Comparison of ENCODE assay signal across 25 mouse cellular contexts in genomic region chr11:60440176-60440575, GRCm38 (mm10). TPM values are rescaled to one million over a fixed set of nuclear protein-coding genes. Genes with fewer than 3 reads are reported as not detected.
DNase-seq lines count a peak whose midpoint lies in the region; ATAC-seq and TF ChIP-seq lines count a peak whose summit lies in the region.
"Had no signal": no experiment of that assay in that cellular context is flagged by ENCODE, and none has a peak within 500 bp of the region (broad histone marks: within the 10 kb centered on the region; RNA-seq: fewer than 3 reads in every experiment).

No protein-coding gene starts in this region.

- no peaks in the 10 kb centered on the region for H3K4me1 ChIP-seq in lung, adult 2 months (ENCODE audit: control insufficient read depth, insufficient read depth, low read length)
- H3K4me1 ChIP-seq in ES-E14 (ENCODE audit: control insufficient read depth in 2 of 2, insufficient read depth in 2 of 2, low read length in 2 of 2, poor library complexity in 1 of 2) = peaks cover 23 to 28% of the 10 kb centered on the region in 2 experiments
- no peaks in the 10 kb centered on the region for H3K4me1 ChIP-seq in neural tube, embryonic 15.5 days
- H3K4me1 ChIP-seq: embryonic facial prominence, embryonic 10.5 days; embryonic facial prominence, embryonic 15.5 days; forebrain, embryonic 13.5 days; stomach, embryonic 15.5 days had no signal

- no peak for TF ChIP-seq POLR2A in lung, adult 2 months (IDR thresholded peaks at IDR 0.05; ENCODE audit: borderline replicate concordance, extremely low read depth, low read depth, low read length)

- H3K4me2 ChIP-seq in neural tube, embryonic 15.5 days = no peak overlapping the region
- H3K4me2 ChIP-seq: embryonic facial prominence, embryonic 15.5 days; forebrain, embryonic 13.5 days; liver, embryonic 12.5 days; stomach, embryonic 15.5 days had no signal

- in situ Hi-C loops in ES-E14 (cut with MboI; ENCODE audit: low sequenced_read_pairs in 2 of 2, unreplicated experiment in 2 of 2) = no loop called here

- H3K4me3 ChIP-seq in lung, adult 2 months (replicated peaks; ENCODE audit: extremely low read depth, low read depth, low read length) = no peak overlapping the region
- H3K4me3 ChIP-seq in ES-E14 (ENCODE audit: insufficient read depth in 1 of 2, low read depth in 1 of 2, low read length in 2 of 2, poor library complexity in 1 of 2, severe bottlenecking in 1 of 2) = peak overlapping the region in 1 of 2 experiments; percentile 8; a peak in 2 of 4 replicates
- H3K4me3 ChIP-seq in neural tube, embryonic 15.5 days (replicated peaks) = no peak overlapping the region
- H3K4me3 ChIP-seq: embryonic facial prominence, embryonic 10.5 days; embryonic facial prominence, embryonic 15.5 days; forebrain, embryonic 13.5 days; liver, embryonic 12.5 days; stomach, embryonic 15.5 days had no signal

- no peak for ATAC-seq in neural tube, embryonic 15.5 days (ENCODE audit: low FRiP score)
- ATAC-seq: forebrain, embryonic 13.5 days; hindbrain, embryonic 16.5 days; liver, embryonic 12.5 days; liver, postnatal 0 days had no signal

- peak; percentile 8 for DNase-seq in kidney, adult 9 months
- no peak for DNase-seq in kidney, adult 11 months
- peak; percentile 35 to 46 for DNase-seq in lung, adult 18-20 months
- DNase-seq in lung, adult 2 months = no peak
- DNase-seq in ES-E14 (ENCODE audit: low read depth, low spot score) = no peak
- DNase-seq in yolk sac, embryonic 10.5 days (ENCODE audit: low spot score) = peak; percentile 19
- DNase-seq: adrenal gland, postnatal 10 days; cerebellum, adult 8-10 months; cerebellum, postnatal 25 days; gastrocnemius, postnatal 14 days; heart, postnatal 14 days; left cerebral cortex, postnatal 4 days; liver, postnatal 0 days; midbrain, embryonic 14.5 days; retina, postnatal 1 day; right cerebral cortex, postnatal 25 days; thymus, postnatal 14 days had no signal

- WGBS in lung, adult 2 months = 39% methylated on average over 7 of the region's 7 CpGs
- WGBS in neural tube, embryonic 15.5 days = 42% methylated on average over 7 of the region's 7 CpGs

- H3K36me3 ChIP-seq in ES-E14 (ENCODE audit: control insufficient read depth, insufficient read depth, low read length, poor library complexity, severe bottlenecking) = peaks cover 21% of the 10 kb centered on the region
- peaks cover 71% of the 10 kb centered on the region for H3K36me3 ChIP-seq in neural tube, embryonic 15.5 days

- H3K27ac ChIP-seq in ES-E14 (ENCODE audit: insufficient read depth, low read depth, low read length, poor library complexity, severe bottlenecking) = peak overlapping the region; percentile 85; the same call in 1 of the 2 replicates
- no peak overlapping the region for H3K27ac ChIP-seq in neural tube, embryonic 15.5 days (replicated peaks)
- H3K27ac ChIP-seq: embryonic facial prominence, embryonic 10.5 days; embryonic facial prominence, embryonic 15.5 days; forebrain, embryonic 13.5 days; liver, embryonic 12.5 days; stomach, embryonic 15.5 days had no signal

- no peak for TF ChIP-seq CTCF in lung, adult 2 months (IDR thresholded peaks at IDR 0.05; ENCODE audit: insufficient read depth, low read length)

- H3K9ac ChIP-seq in ES-E14 (ENCODE audit: insufficient read depth, low read depth, low read length, poor library complexity, severe bottlenecking) = no peak overlapping the region
- H3K9ac ChIP-seq in neural tube, embryonic 15.5 days (replicated peaks) = no peak overlapping the region
- H3K9ac ChIP-seq: embryonic facial prominence, embryonic 15.5 days; forebrain, embryonic 13.5 days; liver, embryonic 12.5 days; liver, postnatal 0 days; stomach, embryonic 15.5 days had no signal

- no peaks in the 10 kb centered on the region for H3K27me3 ChIP-seq in neural tube, embryonic 15.5 days (replicated peaks)
- H3K27me3 ChIP-seq: embryonic facial prominence, embryonic 15.5 days; forebrain, embryonic 13.5 days; liver, embryonic 12.5 days; stomach, embryonic 15.5 days had no signal

- no peaks in the 10 kb centered on the region for H3K9me3 ChIP-seq in ES-E14 (ENCODE audit: control insufficient read depth, insufficient read depth, low read depth, low read length)
- no peaks in the 10 kb centered on the region for H3K9me3 ChIP-seq in neural tube, embryonic 15.5 days (replicated peaks)
- H3K9me3 ChIP-seq: embryonic facial prominence, embryonic 10.5 days; embryonic facial prominence, embryonic 15.5 days; forebrain, embryonic 13.5 days; liver, embryonic 12.5 days; stomach, embryonic 15.5 days had no signal

TF ChIP-seq in ES-E14, 5 proteins besides CTCF, POLR2A, EP300 and RAD21:
- no peak for TF ChIP-seq CHD2 (IDR thresholded peaks at IDR 0.05; ENCODE audit: low read depth, low read length)

RNA-seq across cellular contexts. Expression of gene Drg2, which starts 14.2 kb away (rescaled TPM):
- 31.7 and 40.3 TPM in 2 replicates for polyA plus RNA-seq in lung, adult 2 months (2012; rRNA removed)
- total RNA-seq in ES-E14 (2012; rRNA removed) = 84.4 and 96.7 TPM in 2 replicates
- 94.6 and 98.5 TPM in 2 replicates for polyA plus RNA-seq in neural tube, embryonic 15.5 days (2015; fragmentation: Nextera tagmentation; extraction: Ambion mirVana)

RNA-seq across cellular contexts. Expression of gene Atpaf2, which starts 21.9 kb away (rescaled TPM):
- polyA plus RNA-seq in lung, adult 2 months (2012; rRNA removed) = 17.6 and 23.8 TPM in 2 replicates
- total RNA-seq in ES-E14 (2012; rRNA removed) = 32.5 and 34.3 TPM in 2 replicates
- 45.7 and 48.6 TPM in 2 replicates for polyA plus RNA-seq in neural tube, embryonic 15.5 days (2015; fragmentation: Nextera tagmentation; extraction: Ambion mirVana)

RNA-seq across cellular contexts. Expression of gene Gid4, which starts 23.2 kb away (rescaled TPM):
- polyA plus RNA-seq in lung, adult 2 months (2012; rRNA removed) = 32.2 and 36.7 TPM in 2 replicates
- 19.6 and 19.7 TPM in 2 replicates for total RNA-seq in ES-E14 (2012; rRNA removed)
- polyA plus RNA-seq in neural tube, embryonic 15.5 days (2015; fragmentation: Nextera tagmentation; extraction: Ambion mirVana) = 22.5 and 24.2 TPM in 2 replicates

RNA-seq across cellular contexts. Expression of gene Myo15, which starts 29.0 kb away (rescaled TPM):
- polyA plus RNA-seq in lung, adult 2 months (2012; rRNA removed) = 0.43 and 0.45 TPM in 2 replicates
- 0.31 and 0.42 TPM in 2 replicates for total RNA-seq in ES-E14 (2012; rRNA removed)
- 0.28 TPM in 2 replicates for polyA plus RNA-seq in neural tube, embryonic 15.5 days (2015; fragmentation: Nextera tagmentation; extraction: Ambion mirVana)
- total RNA-seq: granulocyte monocyte progenitor cell, adult 5-6 weeks had no signal
- polyA plus RNA-seq: midbrain, embryonic 14.5 days had no signal

Comparison
In these comparisons a context has a peak if more than half of its experiments do, and no peak if none do; other contexts are left out.
1. DNase-seq: peak in kidney, adult 9 months (single experiment), lung, adult 18-20 months (2 of 2) and yolk sac, embryonic 10.5 days (single experiment); none in kidney, adult 11 months (single experiment), lung, adult 2 months (single experiment) and ES-E14 (single experiment).